Mouse (Mus musculus) megakaryocyte, adult 5-6 weeks (primary cell): ENCODE measurements around the gene Myo10. TPM values are rescaled to one million over a fixed set of nuclear protein-coding genes. Genes with fewer than 3 reads are reported as not detected.

Source experiments
- ATAC-seq: 2 replicates; pipeline ENCODE4 v1.8.0; 2016; ENCODE audit warnings: mild to moderate bottlenecking, inconsistent platforms; ENCODE audit not compliant: poor library complexity, severe bottlenecking
- total RNA-seq, 2 experiments: library from RNA; stranded (forward) in 1 of 2; stranded (reverse) in 1 of 2; fragments of 153-499, 151-499 nt in 1 of 2; fragments of 221-1000, 200-1000 nt in 1 of 2; gene quantifications; 2 replicates each; pipeline versions ENCODE4 v1.2.3 to v1.2.4; 2015 to 2017

Gene Myo10
- total RNA-seq, 2 experiments from 2014 or later, result 0.91 to 1.2 TPM

GRCm38 (mm10) chr15:25689477-25689876 lies 67.2 kb downstream of the Myo10 start:
- no peak for ATAC-seq

GRCm38 (mm10) chr15:25690066-25690745 lies 67.9 kb downstream of the Myo10 start:
- ATAC-seq, result no peak

GRCm38 (mm10) chr15:25690746-25691105 lies 68.4 kb downstream of the Myo10 start:
- ATAC-seq, result no peak

DNA sequence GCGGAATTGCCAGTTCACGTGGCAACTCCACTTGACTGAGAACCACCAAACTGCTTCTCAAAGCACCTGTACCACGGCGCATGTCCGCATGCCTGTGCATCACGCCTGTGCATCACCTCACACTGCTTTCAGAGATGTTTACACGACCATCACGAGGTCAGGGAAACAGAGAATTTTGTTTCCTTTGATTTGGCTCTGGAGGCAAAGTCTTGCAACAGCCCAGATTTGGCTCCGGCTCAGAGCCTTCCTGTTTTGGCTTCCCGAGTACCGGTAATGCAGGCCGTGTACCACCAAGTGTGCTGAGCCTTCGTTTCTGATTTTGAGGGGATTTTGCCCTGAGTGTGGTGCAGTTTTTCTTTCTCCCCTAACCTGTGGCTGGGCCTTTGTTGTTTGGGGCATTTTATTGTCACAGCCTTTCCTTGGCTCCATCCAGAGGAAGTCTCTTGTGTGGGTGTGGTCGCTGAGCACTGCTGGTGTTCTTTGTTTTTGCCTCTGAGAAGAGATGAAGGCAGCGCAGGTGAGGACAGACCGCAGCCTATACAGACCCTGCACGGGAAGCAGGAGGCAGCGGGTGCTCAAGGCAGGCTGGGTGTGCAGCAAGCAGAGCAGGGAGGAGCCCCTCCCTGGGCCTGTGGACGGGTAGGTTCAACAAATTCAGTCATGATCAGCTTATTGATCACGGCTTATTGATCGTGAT lies 70.1 kb downstream of the Myo10 start:
- ATAC-seq, result no peak

GRCm38 (mm10) chr15:25693708-25694107 lies 71.4 kb downstream of the Myo10 start:
- ATAC-seq, result no peak

DNA sequence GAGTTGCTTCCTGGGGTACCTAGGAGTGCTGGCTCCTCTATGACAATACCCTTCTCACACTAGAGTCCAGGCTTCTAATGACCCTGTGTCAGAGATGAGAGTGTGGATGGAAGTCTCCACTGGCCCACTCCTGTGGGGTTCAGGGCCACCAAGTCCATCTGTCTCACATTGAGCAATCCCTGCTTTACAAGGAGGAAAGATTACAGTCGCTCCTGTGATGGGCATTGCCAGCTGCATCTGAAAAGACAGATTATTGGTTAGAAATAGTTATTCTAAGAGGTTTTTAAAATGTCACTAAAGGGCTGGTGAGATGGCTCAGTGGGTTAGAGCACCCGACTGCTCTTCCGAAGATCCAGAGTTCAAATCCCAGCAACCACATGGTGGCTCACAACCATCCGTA lies 72.4 kb downstream of the Myo10 start:
- no peak for ATAC-seq

DNA sequence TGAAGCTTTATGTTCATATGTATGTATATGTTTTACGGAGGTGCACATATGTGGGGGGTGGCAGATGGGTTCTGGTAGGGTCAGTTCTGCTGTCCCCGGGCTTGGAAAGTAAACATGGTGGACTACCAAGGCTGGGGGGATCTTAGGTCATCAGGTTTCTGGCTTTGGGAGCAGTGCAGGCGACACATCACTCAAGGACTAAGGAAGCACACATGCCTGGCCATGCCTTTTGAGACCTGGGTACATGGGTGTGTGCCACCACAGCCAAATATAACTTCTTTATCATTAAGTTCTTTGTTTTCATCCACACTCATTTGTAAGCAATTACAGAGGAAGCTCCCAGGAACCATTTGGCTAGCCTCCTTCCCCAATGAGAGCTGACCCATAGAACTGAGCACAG lies 72.9 kb downstream of the Myo10 start:
- ATAC-seq, result no peak

GRCm38 (mm10) chr15:25695883-25696282 lies 73.6 kb downstream of the Myo10 start:
- no peak for ATAC-seq

- no peak for ATAC-seq
Measured at GRCm38 (mm10) chr15:25696660-25697059, 74.3 kb downstream of the Myo10 start.

DNA sequence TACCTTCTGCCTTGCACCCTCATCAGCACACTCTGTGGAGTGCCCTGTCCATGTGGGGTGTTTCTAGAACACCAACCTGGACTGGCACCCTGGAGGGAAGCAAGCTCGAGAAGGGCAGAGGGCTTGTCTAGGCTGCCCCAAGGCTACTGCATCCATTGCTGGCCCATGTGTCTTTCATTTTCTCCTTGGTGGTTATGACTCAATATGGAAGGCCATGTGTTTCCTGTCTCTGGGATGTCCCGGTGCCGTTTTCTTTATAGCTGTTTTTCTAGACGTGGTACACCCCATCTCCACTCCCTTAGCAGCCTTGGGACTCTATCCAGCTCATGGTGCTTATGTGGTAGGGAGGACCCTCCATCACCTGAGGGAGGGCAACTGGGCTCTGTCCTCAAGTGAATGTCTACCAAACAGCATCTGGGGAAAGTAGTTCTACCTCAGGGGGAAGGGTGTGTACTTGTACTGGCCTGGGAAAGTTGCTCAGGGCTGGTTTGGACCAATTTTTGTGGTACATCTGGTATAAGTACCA lies 76.8 kb downstream of the Myo10 start:
- no peak for ATAC-seq

DNA sequence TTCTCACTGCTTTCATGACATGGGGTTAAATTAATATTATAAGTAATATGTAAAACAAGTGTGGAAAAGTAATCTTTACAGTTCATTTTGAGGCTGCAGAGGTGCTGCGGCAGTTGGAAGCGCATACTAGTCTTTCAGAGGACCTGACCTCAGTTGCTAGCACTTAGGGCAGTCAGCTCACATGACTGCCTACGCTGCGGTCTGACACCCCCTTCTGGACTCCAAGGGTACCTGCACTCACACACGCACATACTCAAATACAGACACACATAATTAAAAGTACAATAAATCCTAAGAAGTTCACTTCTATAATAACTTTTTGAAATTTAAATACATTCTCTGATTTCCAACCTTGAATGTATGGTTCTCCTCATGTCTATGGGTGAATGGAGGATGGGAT lies 80.3 kb downstream of the Myo10 start:
- no peak for ATAC-seq

GRCm38 (mm10) chr15:25704809-25705585 lies 82.7 kb downstream of the Myo10 start:
- no peak for ATAC-seq

GRCm38 (mm10) chr15:25706874-25707554 lies 84.7 kb downstream of the Myo10 start:
- ATAC-seq, result no peak

- ATAC-seq, result no peak
Measured at GRCm38 (mm10) chr15:25707891-25708290, 85.6 kb downstream of the Myo10 start.

DNA sequence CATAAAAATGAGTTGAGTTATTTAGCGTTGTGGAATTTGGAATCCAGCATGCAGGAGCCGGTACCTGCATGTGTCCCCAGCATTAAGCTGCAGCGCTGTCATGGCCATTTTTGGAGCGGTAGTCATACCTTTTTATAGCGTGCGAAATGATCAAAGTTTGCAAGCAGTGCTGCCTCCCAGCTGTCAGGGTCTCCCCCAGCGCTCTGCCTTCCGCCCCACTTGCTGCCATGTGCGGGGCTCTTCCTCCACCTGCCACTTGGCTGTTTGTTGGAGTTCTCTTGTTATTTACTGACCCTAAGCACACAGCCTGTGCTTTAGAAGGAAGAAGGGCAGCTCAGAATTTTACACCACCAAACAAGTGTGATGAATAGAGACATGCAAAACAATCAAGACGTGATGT lies 88.6 kb downstream of the Myo10 start:
- ATAC-seq, result no peak

- no peak for ATAC-seq
Measured at GRCm38 (mm10) chr15:25712877-25713276, 90.6 kb downstream of the Myo10 start.

GRCm38 (mm10) chr15:25713587-25714361 lies 91.4 kb downstream of the Myo10 start:
- ATAC-seq, result no peak

DNA sequence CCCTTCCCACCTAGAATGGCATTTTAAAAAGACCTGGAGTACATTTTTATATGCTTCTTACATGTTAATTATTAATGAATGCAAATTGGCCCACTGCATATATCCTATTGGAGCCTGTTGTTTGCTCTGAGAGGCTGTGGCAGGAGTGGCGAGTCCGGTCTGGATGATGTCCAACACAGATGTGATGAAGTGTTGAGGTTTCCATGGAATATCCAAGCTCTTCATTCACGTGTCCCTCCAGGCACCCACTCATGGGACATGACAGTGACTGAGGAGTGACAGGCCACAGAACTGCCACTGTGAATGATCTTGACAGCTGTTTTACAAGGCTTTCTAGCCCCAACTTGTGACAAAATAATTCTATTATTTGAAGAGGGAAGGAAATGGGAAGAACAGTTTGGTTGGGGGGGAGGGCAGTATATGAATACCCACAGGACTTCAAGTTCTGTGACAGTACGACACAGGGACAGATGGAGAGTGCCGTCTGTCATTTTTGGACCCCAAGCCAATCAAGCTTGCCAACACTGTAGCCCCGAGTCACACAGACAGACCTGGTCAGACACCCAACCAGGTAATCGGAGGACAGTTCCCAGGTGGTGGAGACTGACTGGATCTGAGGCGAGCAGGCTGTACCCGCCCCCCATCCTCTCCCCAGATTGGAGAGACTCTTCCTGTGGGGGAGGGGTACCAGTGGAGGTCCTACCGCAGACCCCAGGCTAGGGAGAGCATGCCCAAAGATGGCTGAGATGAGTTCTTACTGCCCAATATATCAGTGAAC lies 93.1 kb downstream of the Myo10 start:
- ATAC-seq, result no peak

DNA sequence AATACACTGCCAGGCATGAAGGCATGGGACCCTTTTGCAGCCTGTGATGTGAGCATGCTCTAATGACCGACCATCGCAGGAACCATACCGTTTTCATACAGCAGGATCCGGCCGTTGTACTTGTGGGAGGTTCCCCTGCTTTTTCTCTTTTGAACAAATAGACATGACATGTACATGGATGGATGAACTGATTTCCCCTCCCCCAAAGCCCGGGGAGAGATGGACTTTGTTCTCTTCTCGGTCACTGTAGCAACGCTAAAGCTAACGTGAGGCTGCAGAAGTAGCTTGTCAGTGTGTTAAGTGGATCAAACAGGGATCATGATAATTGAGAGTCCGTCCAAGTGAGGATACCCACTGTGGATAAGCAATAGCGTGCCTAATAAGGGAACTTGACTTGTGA lies 93.7 kb downstream of the Myo10 start:
- ATAC-seq, result no peak
